Mouse (Mus musculus): Measurements from ENCODE around the gene Insrr. TPM values are rescaled to one million over a fixed set of nuclear protein-coding genes. Genes with fewer than 3 reads are reported as not detected.

The Insrr gene
- polyA plus RNA-seq, 1 experiment = not detected

GRCm38 (mm10) chr3:87761408-87762375 lies 35.1 kb upstream of the Insrr start:
- TF ChIP-seq TAL1 (IDR thresholded peaks at IDR 0.05; ENCODE audit: low read length) (no peak), GATA1 (IDR thresholded peaks at IDR 0.05; ENCODE audit: low read length) (no peak)
- H3K36me3 ChIP-seq (ENCODE audit: control insufficient read depth) = no peaks in the 10 kb centered on the region
- no peak overlapping the region for H3K4me3 ChIP-seq (replicated peaks)
- peaks cover 21% of the 10 kb centered on the region for H3K27me3 ChIP-seq (ENCODE audit: control insufficient read depth)
- no peaks in the 10 kb centered on the region for H3K9me3 ChIP-seq (ENCODE audit: control insufficient read depth, low read length)
- H3K4me1 ChIP-seq (ENCODE audit: control insufficient read depth) = peaks cover 4% of the 10 kb centered on the region

- Histone ChIP-seq H3K4me1 (ENCODE audit: control insufficient read depth) (peaks cover 4% of the 10 kb centered on the region), H3K36me3 (ENCODE audit: control insufficient read depth) (no peaks in the 10 kb centered on the region), H3K4me3 (replicated peaks) (no peak overlapping the region), H3K9me3 (ENCODE audit: control insufficient read depth, low read length) (no peaks in the 10 kb centered on the region), H3K27me3 (ENCODE audit: control insufficient read depth) (peaks cover 32% of the 10 kb centered on the region)
- no peak for TF ChIP-seq GATA1 (IDR thresholded peaks at IDR 0.05; ENCODE audit: low read length)
- no peak for TF ChIP-seq TAL1 (IDR thresholded peaks at IDR 0.05; ENCODE audit: low read length)
These were observed 33.5 kb upstream of the Insrr start for GRCm38 (mm10) chr3:87763202-87763601.

GRCm38 (mm10) chr3:87763683-87764289 lies 33.0 kb upstream of the Insrr start:
- H3K4me1 ChIP-seq (ENCODE audit: control insufficient read depth) = peaks cover 4% of the 10 kb centered on the region
- no peak for TF ChIP-seq GATA1 (IDR thresholded peaks at IDR 0.05; ENCODE audit: low read length)
- no peak for TF ChIP-seq TAL1 (IDR thresholded peaks at IDR 0.05; ENCODE audit: low read length)
- H3K36me3 ChIP-seq (ENCODE audit: control insufficient read depth) = no peaks in the 10 kb centered on the region
- H3K9me3 ChIP-seq (ENCODE audit: control insufficient read depth, low read length) = no peaks in the 10 kb centered on the region
- H3K4me3 ChIP-seq (replicated peaks) = no peak overlapping the region
- peaks cover 38% of the 10 kb centered on the region for H3K27me3 ChIP-seq (ENCODE audit: control insufficient read depth)

- no peaks in the 10 kb centered on the region for H3K36me3 ChIP-seq (ENCODE audit: control insufficient read depth)
- TF ChIP-seq GATA1 (IDR thresholded peaks at IDR 0.05; ENCODE audit: low read length) (no peak), TAL1 (IDR thresholded peaks at IDR 0.05; ENCODE audit: low read length) (no peak)
These were observed 32.2 kb upstream of the Insrr start for GRCm38 (mm10) chr3:87764506-87764905.

GRCm38 (mm10) chr3:87765091-87765490 lies 31.7 kb upstream of the Insrr start:
- Histone ChIP-seq H3K36me3 (ENCODE audit: control insufficient read depth) (no peaks in the 10 kb centered on the region), H3K4me1 (ENCODE audit: control insufficient read depth) (peaks cover 5% of the 10 kb centered on the region), H3K27me3 (ENCODE audit: control insufficient read depth) (peaks cover 49% of the 10 kb centered on the region), H3K9me3 (ENCODE audit: control insufficient read depth, low read length) (no peaks in the 10 kb centered on the region), H3K4me3 (replicated peaks) (no peak overlapping the region)
- no peak for TF ChIP-seq TAL1 (IDR thresholded peaks at IDR 0.05; ENCODE audit: low read length)
- TF ChIP-seq GATA1 (IDR thresholded peaks at IDR 0.05; ENCODE audit: low read length) = no peak

More at GRCm38 (mm10) chr3:87764506-87764905, 32.2 kb upstream of the Insrr start:
- H3K4me1 ChIP-seq (ENCODE audit: control insufficient read depth) = peaks cover 5% of the 10 kb centered on the region
- H3K4me3 ChIP-seq (replicated peaks) = no peak overlapping the region
- H3K27me3 ChIP-seq (ENCODE audit: control insufficient read depth) = peaks cover 45% of the 10 kb centered on the region
- no peaks in the 10 kb centered on the region for H3K9me3 ChIP-seq (ENCODE audit: control insufficient read depth, low read length)

GRCm38 (mm10) chr3:87765631-87766283 lies 31.0 kb upstream of the Insrr start:
- no peaks in the 10 kb centered on the region for H3K36me3 ChIP-seq (ENCODE audit: control insufficient read depth)
- H3K9me3 ChIP-seq (ENCODE audit: control insufficient read depth, low read length) = no peaks in the 10 kb centered on the region
- H3K4me3 ChIP-seq (replicated peaks) = no peak overlapping the region
- no peak for TF ChIP-seq GATA1 (IDR thresholded peaks at IDR 0.05; ENCODE audit: low read length)
- TF ChIP-seq TAL1 (IDR thresholded peaks at IDR 0.05; ENCODE audit: low read length) = no peak
- H3K4me1 ChIP-seq (ENCODE audit: control insufficient read depth) = peaks cover 5% of the 10 kb centered on the region
- peaks cover 49% of the 10 kb centered on the region for H3K27me3 ChIP-seq (ENCODE audit: control insufficient read depth)

- Histone ChIP-seq H3K27me3 (ENCODE audit: control insufficient read depth) (peaks cover 49% of the 10 kb centered on the region), H3K36me3 (ENCODE audit: control insufficient read depth) (no peaks in the 10 kb centered on the region), H3K9me3 (ENCODE audit: control insufficient read depth, low read length) (no peaks in the 10 kb centered on the region), H3K4me1 (ENCODE audit: control insufficient read depth) (peaks cover 5% of the 10 kb centered on the region), H3K4me3 (replicated peaks) (no peak overlapping the region)
- TF ChIP-seq GATA1 (IDR thresholded peaks at IDR 0.05; ENCODE audit: low read length) = no peak
- TF ChIP-seq TAL1 (IDR thresholded peaks at IDR 0.05; ENCODE audit: low read length) = no peak
These were observed 30.5 kb upstream of the Insrr start for GRCm38 (mm10) chr3:87766284-87766667.

- H3K27me3 ChIP-seq (ENCODE audit: control insufficient read depth) = peaks cover 49% of the 10 kb centered on the region
- H3K4me1 ChIP-seq (ENCODE audit: control insufficient read depth) = peaks cover 5% of the 10 kb centered on the region
- H3K4me3 ChIP-seq (replicated peaks) = no peak overlapping the region
- H3K36me3 ChIP-seq (ENCODE audit: control insufficient read depth) = no peaks in the 10 kb centered on the region
- no peak for TF ChIP-seq GATA1 (IDR thresholded peaks at IDR 0.05; ENCODE audit: low read length)
- no peak for TF ChIP-seq TAL1 (IDR thresholded peaks at IDR 0.05; ENCODE audit: low read length)
- no peaks in the 10 kb centered on the region for H3K9me3 ChIP-seq (ENCODE audit: control insufficient read depth, low read length)
These were observed 29.0 kb upstream of the Insrr start for GRCm38 (mm10) chr3:87767764-87768163.

- H3K4me1 ChIP-seq (ENCODE audit: control insufficient read depth) = peaks cover 5% of the 10 kb centered on the region
- H3K9me3 ChIP-seq (ENCODE audit: control insufficient read depth, low read length) = no peaks in the 10 kb centered on the region
- H3K27me3 ChIP-seq (ENCODE audit: control insufficient read depth) = peaks cover 49% of the 10 kb centered on the region
- TF ChIP-seq TAL1 (IDR thresholded peaks at IDR 0.05; ENCODE audit: low read length) = no peak
- peak overlapping the region; percentile 23 for H3K4me3 ChIP-seq (replicated peaks)
- no peaks in the 10 kb centered on the region for H3K36me3 ChIP-seq (ENCODE audit: control insufficient read depth)
These were observed 28.3 kb upstream of the Insrr start for GRCm38 (mm10) chr3:87768431-87768830.
